Mouse (Mus musculus) CD4-positive naive resting alpha-beta T cell, adult 76 days (primary cell): ENCODE measurements around the gene Bicra. TPM values are rescaled to one million over a fixed set of nuclear protein-coding genes. Genes with fewer than 3 reads are reported as not detected.

Source experiments
- total RNA-seq: library from RNA; stranded (reverse); gene quantifications from one replicate; pipeline ENCODE4 v1.2.4, GENCODE M21; 2023

Bicra gene
- total RNA-seq = 65.3 TPM

DNA sequence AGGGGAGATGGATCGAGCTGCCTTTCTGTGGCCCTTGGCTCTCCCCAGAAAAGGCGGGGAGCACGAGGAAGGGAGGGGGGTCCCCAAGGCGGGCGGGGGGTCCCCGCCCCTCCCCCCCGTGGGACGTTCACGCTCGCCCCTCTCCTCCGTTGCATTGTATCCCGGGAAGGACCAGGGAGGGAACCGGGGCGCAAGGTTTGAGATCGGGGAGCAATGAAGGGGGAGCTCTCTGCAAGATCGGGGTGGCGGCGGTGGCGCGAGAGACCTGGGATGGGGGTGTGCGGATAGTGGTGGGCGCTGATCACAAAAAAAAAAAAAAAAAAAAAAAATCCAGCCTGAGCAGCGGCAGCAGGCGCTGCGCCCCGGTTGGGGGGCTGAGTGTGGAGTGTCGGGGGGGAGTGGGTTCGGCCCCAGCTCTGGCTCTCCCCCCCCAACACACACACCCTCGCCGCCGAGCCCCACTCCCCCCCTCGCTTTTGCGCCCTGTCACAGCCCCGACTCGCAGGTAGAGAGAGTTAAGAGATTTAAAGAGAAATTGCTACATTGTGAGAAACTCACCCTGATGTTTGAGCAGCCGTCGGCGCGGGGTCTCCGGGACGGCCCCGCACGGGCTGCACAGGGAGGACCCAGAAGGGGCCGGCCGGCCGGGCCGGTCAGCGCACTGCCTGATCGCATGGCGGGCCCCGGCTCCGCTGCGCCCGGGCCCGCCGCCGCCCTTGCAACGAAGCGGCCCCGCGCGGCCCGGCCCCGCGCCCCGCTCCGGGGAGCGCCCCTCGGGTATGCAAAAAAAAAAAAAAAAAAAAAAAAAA is at the start of gene Bicra:
Gene Bicra (minus strand): TSS at position 584 of the 809 bp plus-strand sequence.

GRCm38 (mm10) chr7:16061219-16062098 is 13.7 kb upstream of the Bicra start, which contains the start of gene Zfp541:
TSS of gene Zfp541 (plus strand) at chr7:16061814.

GRCm38 (mm10) chr7:15967312-15967711 is 80.4 kb downstream of the Bicra start, which contains the start of gene Ehd2:
TSS of gene Ehd2 (minus strand) at chr7:15967567.

GRCm38 (mm10) chr7:15945721-15946536 is 101.8 kb downstream of the Bicra start, which contains the start of gene Nop53:
TSS of gene Nop53 (minus strand) at chr7:15946074.

GRCm38 (mm10) chr7:15922220-15922773 is 125.4 kb downstream of the Bicra start, which contains the start of gene Selenow:
TSS of gene Selenow (minus strand) at chr7:15922402.

Other genes with a start within 250 kb of the Bicra start
- not detected for gene Obox6, start 208.2 kb downstream of the Bicra start, total RNA-seq
- gene Crx, start 168.0 kb downstream of the Bicra start, total RNA-seq = not detected
- gene Crxos, start 165.3 kb downstream of the Bicra start, total RNA-seq = not detected
- 216 TPM for gene Selenow, start 125.5 kb downstream of the Bicra start, total RNA-seq
- 587 TPM for gene Nop53, start 101.8 kb downstream of the Bicra start, total RNA-seq
- 1.1 TPM for gene Ehd2, start 80.4 kb downstream of the Bicra start, total RNA-seq
- not detected for gene Zfp541, start 13.9 kb upstream of the Bicra start, total RNA-seq
- 305 TPM for gene Napa, start 50.5 kb upstream of the Bicra start, total RNA-seq
- 33.2 TPM for gene Kptn, start 72.0 kb upstream of the Bicra start, total RNA-seq
- gene Slc8a2, start 81.9 kb upstream of the Bicra start, total RNA-seq = 0.12 TPM
- gene Meis3, start 127.2 kb upstream of the Bicra start, total RNA-seq = 45.9 TPM
- 20.5 TPM for gene Dhx34, start 174.1 kb upstream of the Bicra start, total RNA-seq
- 0.21 TPM for gene C5ar2, start 196.2 kb upstream of the Bicra start, total RNA-seq
- gene C5ar1, start 211.6 kb upstream of the Bicra start, total RNA-seq = 1.1 TPM
- 40.5 TPM for gene Inafm1, start 225.7 kb upstream of the Bicra start, total RNA-seq
- gene Ccdc9, start 238.9 kb upstream of the Bicra start, total RNA-seq = 373 TPM